Comparison of ENCODE assay signal across 13 mouse cellular contexts in genomic region chr7:99161961-99162360, GRCm38 (mm10). TPM values are rescaled to one million over a fixed set of nuclear protein-coding genes. Genes with fewer than 3 reads are reported as not detected.
DNase-seq lines count a peak whose midpoint lies in the region; ATAC-seq lines count a peak whose summit lies in the region.
"Had no signal": no experiment of that assay in that cellular context is flagged by ENCODE, and none has a peak within 500 bp of the region (broad histone marks: within the 10 kb centered on the region; RNA-seq: fewer than 3 reads in every experiment).

No protein-coding gene starts in this region.

- no peak overlapping the region for H3K4me3 ChIP-seq in heart, embryonic 10.5 days
- H3K4me3 ChIP-seq in kidney, embryonic 16.5 days (ENCODE audit: low read length) = no peak overlapping the region
- no peak overlapping the region for H3K4me3 ChIP-seq in intestine, embryonic 15.5 days (replicated peaks)
- H3K4me3 ChIP-seq in liver, embryonic 13.5 days (replicated peaks) = no peak overlapping the region
- no peak overlapping the region for H3K4me3 ChIP-seq in midbrain, embryonic 16.5 days (ENCODE audit: low read depth, low read length)
- H3K4me3 ChIP-seq: megakaryocyte, embryonic 14.5 days; midbrain, embryonic 15.5 days had no signal

- 0 out of 2 replicates have a peak, but pooled peaks cover 5% of the 10 kb centered on the region for H3K27me3 ChIP-seq in heart, embryonic 10.5 days (ENCODE audit: insufficient read depth, poor library complexity, severe bottlenecking)
- no peaks in the 10 kb centered on the region for H3K27me3 ChIP-seq in kidney, embryonic 16.5 days (ENCODE audit: insufficient read depth, low read length)
- H3K27me3 ChIP-seq in intestine, embryonic 15.5 days (replicated peaks) = no peaks in the 10 kb centered on the region
- no peaks in the 10 kb centered on the region for H3K27me3 ChIP-seq in liver, embryonic 13.5 days
- H3K27me3 ChIP-seq in midbrain, embryonic 16.5 days (ENCODE audit: control insufficient read depth, insufficient read depth, low read depth, low read length) = no peaks in the 10 kb centered on the region
- H3K27me3 ChIP-seq: midbrain, embryonic 15.5 days had no signal

- no peaks in the 10 kb centered on the region for H3K36me3 ChIP-seq in heart, embryonic 10.5 days
- H3K36me3 ChIP-seq in kidney, embryonic 16.5 days (ENCODE audit: insufficient read depth, low read length) = no peaks in the 10 kb centered on the region
- H3K36me3 ChIP-seq in intestine, embryonic 15.5 days = no peaks in the 10 kb centered on the region
- 0 out of 2 replicates have a peak, but pooled peaks cover 5% of the 10 kb centered on the region for H3K36me3 ChIP-seq in liver, embryonic 13.5 days
- no peaks in the 10 kb centered on the region for H3K36me3 ChIP-seq in midbrain, embryonic 16.5 days (ENCODE audit: control insufficient read depth, insufficient read depth, low read length)
- H3K36me3 ChIP-seq: midbrain, embryonic 15.5 days had no signal

- no peak overlapping the region for H3K4me2 ChIP-seq in kidney, embryonic 16.5 days (replicated peaks; ENCODE audit: low read depth, low read length)
- H3K4me2 ChIP-seq in intestine, embryonic 15.5 days (replicated peaks) = peak overlapping the region; percentile 15
- H3K4me2 ChIP-seq in liver, embryonic 13.5 days = no peak overlapping the region
- H3K4me2 ChIP-seq in midbrain, embryonic 16.5 days (ENCODE audit: low read length) = no peak overlapping the region
- H3K4me2 ChIP-seq: midbrain, embryonic 15.5 days had no signal

- no peak overlapping the region for H3K9ac ChIP-seq in kidney, embryonic 16.5 days (replicated peaks; ENCODE audit: low read length)
- H3K9ac ChIP-seq in intestine, embryonic 15.5 days = no peak overlapping the region
- no peak overlapping the region; the same call in 1 of the 2 replicates for H3K9ac ChIP-seq in liver, embryonic 13.5 days
- H3K9ac ChIP-seq in midbrain, embryonic 16.5 days (ENCODE audit: low read depth, low read length) = no peak overlapping the region
- H3K9ac ChIP-seq: midbrain, embryonic 15.5 days had no signal

- H3K4me1 ChIP-seq in heart, embryonic 10.5 days = peaks cover 69% of the 10 kb centered on the region
- peaks cover 10% of the 10 kb centered on the region; the same call in 1 of the 2 replicates for H3K4me1 ChIP-seq in kidney, embryonic 16.5 days (ENCODE audit: insufficient read depth, low read length)
- peaks cover 38% of the 10 kb centered on the region for H3K4me1 ChIP-seq in intestine, embryonic 15.5 days (replicated peaks)
- H3K4me1 ChIP-seq in liver, embryonic 13.5 days (replicated peaks) = peaks cover 56% of the 10 kb centered on the region
- no peaks in the 10 kb centered on the region for H3K4me1 ChIP-seq in midbrain, embryonic 16.5 days (ENCODE audit: control insufficient read depth, insufficient read depth, low read length)
- H3K4me1 ChIP-seq: midbrain, embryonic 15.5 days had no signal

- ATAC-seq in kidney, embryonic 16.5 days (ENCODE audit: low FRiP score, low TSS enrichment) = no peak
- no peak for ATAC-seq in intestine, embryonic 15.5 days
- no peak for ATAC-seq in liver, embryonic 13.5 days (ENCODE audit: low read depth)
- no peak for ATAC-seq in midbrain, embryonic 16.5 days

- DNase-seq in heart, embryonic 10.5 days (ENCODE audit: low spot score) = no peak
- no peak for DNase-seq in heart, postnatal 4 days
- DNase-seq in kidney, postnatal 10 days = no peak
- no peak for DNase-seq in liver, embryonic 13.5 days
- no peak for DNase-seq in left cerebral cortex, adult 9 months (ENCODE audit: low spot score in 2 of 2)
- DNase-seq: cerebellum, adult 8-10 months; lung, adult 2 months; right cerebral cortex, postnatal 4 days had no signal

- no peaks in the 10 kb centered on the region for H3K9me3 ChIP-seq in heart, embryonic 10.5 days
- no peaks in the 10 kb centered on the region for H3K9me3 ChIP-seq in kidney, embryonic 16.5 days (ENCODE audit: low read length)
- H3K9me3 ChIP-seq in intestine, embryonic 15.5 days = no peaks in the 10 kb centered on the region
- H3K9me3 ChIP-seq in liver, embryonic 13.5 days (replicated peaks) = no peaks in the 10 kb centered on the region
- no peaks in the 10 kb centered on the region for H3K9me3 ChIP-seq in midbrain, embryonic 16.5 days (replicated peaks; ENCODE audit: control insufficient read depth, low read length, poor library complexity, severe bottlenecking)
- H3K9me3 ChIP-seq: megakaryocyte, embryonic 14.5 days; midbrain, embryonic 15.5 days had no signal

- WGBS in heart, embryonic 10.5 days = 67% methylated on average over 11 of the region's 11 CpGs
- 82% methylated on average over 11 of the region's 11 CpGs for WGBS in kidney, embryonic 16.5 days
- WGBS in intestine, embryonic 15.5 days = 80% methylated on average over 11 of the region's 11 CpGs
- WGBS in liver, embryonic 13.5 days (ENCODE audit: insufficient replicate concordance) = 78% methylated on average over 11 of the region's 11 CpGs
- 87% methylated on average over 11 of the region's 11 CpGs for WGBS in midbrain, embryonic 16.5 days

- H3K27ac ChIP-seq in heart, embryonic 10.5 days = 0 out of 2 replicates have a peak overlapping the region, but pooled peaks have one; percentile 30
- peak overlapping the region; percentile 76; the same call in 1 of the 2 replicates for H3K27ac ChIP-seq in kidney, embryonic 16.5 days (ENCODE audit: low read length)
- H3K27ac ChIP-seq in intestine, embryonic 15.5 days = peak overlapping the region; percentile 66
- peak overlapping the region; percentile 19 for H3K27ac ChIP-seq in liver, embryonic 13.5 days
- H3K27ac ChIP-seq in midbrain, embryonic 16.5 days (ENCODE audit: low read length) = no peak overlapping the region
- H3K27ac ChIP-seq: midbrain, embryonic 15.5 days had no signal

RNA-seq across cellular contexts. Expression of gene Dgat2, which starts 20.6 kb away (rescaled TPM):
- polyA plus RNA-seq in heart, embryonic 10.5 days (2016; fragmentation: Nextera tagmentation; extraction: Ambion mirVana) = 12.5 and 24.3 TPM in 2 replicates
- total RNA-seq in heart, postnatal 4 days (2021) = 10 to 100 TPM; 69.7 to 78.2 TPM
- polyA plus RNA-seq in kidney, embryonic 16.5 days (2015; fragmentation: Nextera tagmentation; extraction: Ambion mirVana) = 41.6 and 43.4 TPM in 2 replicates
- polyA plus RNA-seq in intestine, embryonic 15.5 days (2015; fragmentation: Nextera tagmentation; extraction: Ambion mirVana) = 176 and 204 TPM in 2 replicates
- polyA plus RNA-seq in liver, embryonic 13.5 days (2015; fragmentation: Nextera tagmentation; extraction: Ambion mirVana) = 71.1 and 73.4 TPM in 2 replicates
- polyA plus RNA-seq in midbrain, embryonic 16.5 days (2015; fragmentation: Nextera tagmentation; extraction: Ambion mirVana) = 22.0 and 24.0 TPM in 2 replicates

RNA-seq across cellular contexts. Expression of gene Uvrag, which starts 21.0 kb away (rescaled TPM):
- 15.2 and 17.0 TPM in 2 replicates for polyA plus RNA-seq in heart, embryonic 10.5 days (2016; fragmentation: Nextera tagmentation; extraction: Ambion mirVana)
- 10 to 100 TPM; 33.2 to 34.5 TPM for total RNA-seq in heart, postnatal 4 days (2021)
- 16.6 and 18.7 TPM in 2 replicates for polyA plus RNA-seq in kidney, embryonic 16.5 days (2015; fragmentation: Nextera tagmentation; extraction: Ambion mirVana)
- 20.5 and 20.9 TPM in 2 replicates for polyA plus RNA-seq in intestine, embryonic 15.5 days (2015; fragmentation: Nextera tagmentation; extraction: Ambion mirVana)
- polyA plus RNA-seq in liver, embryonic 13.5 days (2015; fragmentation: Nextera tagmentation; extraction: Ambion mirVana) = 8.9 and 9.0 TPM in 2 replicates
- 16.0 and 17.7 TPM in 2 replicates for polyA plus RNA-seq in midbrain, embryonic 16.5 days (2015; fragmentation: Nextera tagmentation; extraction: Ambion mirVana)
